Mouse (Mus musculus) right cerebral cortex, postnatal 10 days (tissue): ENCODE data around the gene Trnt1.

ENCODE experiments used
- DNase-seq, 2 experiments: peaks; one replicate each; pipeline ENCODE4 v3.0.0; 2021; ENCODE audit warnings: low spot score in 2 of 2

Trnt1 gene

GRCm38 (mm10) chr6:106768640-106769289, at the start of gene Trnt1:
Gene Trnt1 (plus strand): TSS chr6:106769120.
- DNase-seq = peak; percentile 99

DNA sequence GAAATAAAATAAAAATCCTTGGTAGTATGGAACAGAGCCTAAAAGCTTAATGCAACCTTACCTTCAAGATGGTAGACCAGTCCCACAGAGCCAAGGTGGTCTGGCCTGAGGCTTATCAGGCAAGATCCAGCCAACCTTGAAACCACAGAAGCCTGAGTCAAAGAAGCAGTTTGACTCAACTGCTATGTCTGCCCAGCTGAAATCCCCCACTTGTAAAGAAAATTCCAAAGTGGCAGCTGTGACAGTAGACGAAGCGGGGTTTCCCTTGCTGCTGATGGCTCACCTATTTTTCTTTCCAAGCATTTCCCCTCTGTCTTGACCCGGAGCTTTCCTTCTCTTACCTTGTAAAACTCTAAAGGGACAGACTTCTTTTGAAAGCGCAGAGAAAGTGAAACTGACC, 43.3 kb upstream of the Trnt1 start:
- DNase-seq = no peak

DNA sequence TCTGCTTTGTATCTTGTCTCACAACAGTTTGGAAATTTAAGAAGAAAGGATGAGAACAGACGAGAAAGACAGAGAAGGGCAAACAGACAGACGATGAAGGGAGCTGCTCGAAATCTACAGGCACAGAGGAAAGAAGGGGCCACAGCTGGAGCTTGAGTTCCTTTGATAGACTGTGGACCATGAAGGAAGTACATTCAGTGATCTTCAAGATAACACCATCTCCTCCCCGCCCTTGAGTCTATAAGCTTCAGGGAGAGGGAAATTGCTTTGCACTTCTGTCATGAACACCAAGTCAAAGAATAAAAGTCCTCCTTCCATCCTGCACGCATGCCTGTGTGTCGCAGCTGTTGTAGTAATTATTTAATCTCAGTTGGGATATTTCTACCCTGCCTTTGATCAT, 42.8 kb upstream of the Trnt1 start:
- DNase-seq = no peak

DNA sequence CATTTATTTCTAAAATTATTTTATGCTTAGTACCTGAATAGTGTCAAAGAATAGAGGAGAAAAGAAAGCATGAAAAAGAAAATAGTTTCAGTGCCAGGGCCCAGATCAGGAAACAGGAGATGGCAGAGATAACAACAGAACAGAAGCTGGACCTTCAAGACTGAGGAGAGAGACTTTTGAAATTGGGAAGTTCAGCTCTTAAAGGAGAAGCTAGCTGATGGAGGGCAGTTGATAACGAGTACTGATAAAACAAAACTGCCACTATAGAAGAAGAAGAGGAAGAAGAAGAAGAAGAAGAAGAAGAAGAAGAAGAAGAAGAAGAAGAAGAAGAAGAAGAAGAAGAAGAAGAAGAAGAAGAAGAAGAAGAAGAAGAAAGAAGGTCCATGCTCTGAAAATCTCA, 41.2 kb upstream of the Trnt1 start:
- DNase-seq = no peak

- no peak for DNase-seq
Observed at GRCm38 (mm10) chr6:106729682-106730314, 39.1 kb upstream of the Trnt1 start.

DNA sequence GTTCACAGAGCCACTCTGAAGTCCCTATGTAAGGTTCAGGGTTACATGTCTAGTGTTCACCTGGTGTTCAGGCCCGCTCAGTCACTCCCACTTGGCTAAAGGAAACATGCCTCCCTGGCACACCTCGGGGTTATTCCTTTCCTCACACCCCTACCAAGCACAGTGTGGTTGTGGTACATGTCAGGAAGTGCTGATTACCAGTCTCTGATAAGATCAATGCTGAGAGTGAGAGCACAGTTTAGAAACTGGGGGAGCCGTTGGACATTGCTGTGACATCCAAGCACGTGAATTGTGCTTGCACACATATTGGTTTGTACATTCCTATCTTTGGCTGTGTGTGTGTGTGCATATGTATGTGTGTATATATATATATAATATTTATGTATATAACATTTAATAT, 36.4 kb upstream of the Trnt1 start:
- DNase-seq = no peak

GRCm38 (mm10) chr6:106738229-106738628, 30.7 kb upstream of the Trnt1 start:
- DNase-seq = no peak

GRCm38 (mm10) chr6:106740244-106740825, 28.6 kb upstream of the Trnt1 start:
- no peak for DNase-seq

DNA sequence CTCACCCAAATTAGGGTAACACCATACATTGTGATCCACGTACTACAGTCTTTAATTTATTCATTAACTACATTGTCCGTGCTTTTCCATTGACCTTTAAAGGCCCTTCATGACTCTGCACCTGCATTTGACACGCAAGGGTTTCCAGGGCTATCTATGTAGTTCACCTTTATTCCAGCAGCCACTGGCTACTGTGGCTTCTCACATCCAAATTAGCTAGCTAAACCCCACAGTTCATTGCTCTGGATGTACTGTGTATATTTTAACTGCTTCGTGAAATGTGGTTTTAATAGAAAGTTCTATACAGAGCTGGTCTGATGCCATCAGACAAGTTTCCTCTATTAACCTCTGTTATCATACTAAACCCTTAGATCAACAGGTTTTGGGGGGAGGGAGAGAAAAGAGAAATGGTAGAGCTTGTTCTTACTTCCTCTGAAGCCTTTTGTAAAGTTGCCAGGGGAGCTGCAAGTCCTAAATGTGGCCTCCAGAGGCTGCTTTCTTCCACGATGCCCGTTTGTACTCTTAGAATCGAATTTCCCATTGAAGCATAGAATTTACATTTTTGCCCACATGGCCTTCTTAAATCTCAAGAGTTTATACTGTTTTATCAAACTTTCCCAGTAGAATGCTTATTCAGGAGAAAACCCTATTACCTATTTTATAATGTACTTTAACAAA, 25.2 kb upstream of the Trnt1 start:
- no peak for DNase-seq

GRCm38 (mm10) chr6:106745673-106746394, 23.1 kb upstream of the Trnt1 start:
- no peak for DNase-seq

- DNase-seq = no peak
Observed at GRCm38 (mm10) chr6:106747251-106747650, 21.7 kb upstream of the Trnt1 start.

DNA sequence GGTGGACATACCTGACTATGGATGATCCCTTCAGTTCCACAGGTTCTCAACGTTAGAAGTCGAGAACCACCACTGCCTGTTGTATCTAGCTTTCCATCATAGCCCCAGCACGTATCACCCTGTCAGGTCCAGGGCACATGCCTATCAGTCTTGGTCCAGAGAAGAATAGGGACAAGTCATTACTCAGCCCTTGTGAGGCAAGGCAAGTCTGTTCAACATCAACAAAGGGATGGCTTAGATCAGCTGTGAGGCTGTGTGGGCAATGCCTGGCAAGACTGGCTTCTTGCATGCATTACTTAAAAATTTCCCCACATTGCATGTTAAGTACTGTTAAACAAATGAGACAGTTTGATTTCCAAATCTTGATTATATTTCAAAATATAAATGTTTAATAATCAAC, 21.1 kb upstream of the Trnt1 start:
- DNase-seq = no peak

DNA sequence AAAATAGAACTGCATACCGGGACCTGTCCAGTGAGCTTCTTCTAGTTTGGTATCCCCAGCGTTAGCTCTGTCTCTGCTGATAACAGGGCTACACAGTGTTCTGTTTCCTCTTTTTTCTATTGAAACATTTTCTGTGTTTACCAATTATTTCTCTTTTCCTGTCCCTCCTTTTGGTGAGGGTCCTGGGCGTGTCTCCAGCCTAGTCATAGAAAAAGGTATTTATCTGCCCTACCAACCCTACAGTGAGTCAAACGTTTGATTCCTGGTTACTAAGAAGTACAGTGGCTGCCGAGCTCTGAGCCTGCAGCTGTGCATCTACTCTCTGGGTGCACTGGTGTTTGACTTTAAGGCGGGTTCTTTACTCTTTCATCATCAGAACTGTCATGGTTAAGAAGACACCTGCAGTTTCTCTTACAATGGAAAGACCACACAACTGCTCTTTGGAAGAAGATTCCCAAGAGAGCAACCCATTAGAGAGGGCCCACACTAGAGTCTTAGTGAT, 20.0 kb upstream of the Trnt1 start, which contains the start of gene Il5ra:
Gene Il5ra (minus strand): TSS at position 151 of the 502 bp plus-strand sequence.
- DNase-seq = no peak

DNA sequence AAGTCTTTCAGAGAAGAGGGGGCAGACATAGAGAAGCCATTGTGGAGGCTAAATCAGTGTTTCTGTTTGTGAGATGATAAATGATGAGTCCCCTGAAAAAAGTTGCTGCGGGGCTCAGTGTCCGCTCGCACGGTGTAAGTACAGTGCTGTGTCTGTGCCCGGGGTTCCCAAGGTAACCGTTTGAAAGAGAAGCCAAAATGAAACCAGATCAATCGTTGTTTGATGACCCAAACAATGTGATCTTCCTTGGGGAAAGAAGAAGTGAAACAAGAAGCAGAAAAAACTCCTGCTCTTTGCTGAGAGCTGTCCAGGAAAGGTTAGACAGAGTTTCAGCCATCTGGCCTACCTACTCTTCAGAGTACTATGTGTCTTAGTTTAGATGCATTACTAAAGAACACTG, 18.6 kb upstream of the Trnt1 start:
- no peak for DNase-seq

- DNase-seq = no peak
Observed at GRCm38 (mm10) chr6:106758299-106758698, 10.6 kb upstream of the Trnt1 start.

DNA sequence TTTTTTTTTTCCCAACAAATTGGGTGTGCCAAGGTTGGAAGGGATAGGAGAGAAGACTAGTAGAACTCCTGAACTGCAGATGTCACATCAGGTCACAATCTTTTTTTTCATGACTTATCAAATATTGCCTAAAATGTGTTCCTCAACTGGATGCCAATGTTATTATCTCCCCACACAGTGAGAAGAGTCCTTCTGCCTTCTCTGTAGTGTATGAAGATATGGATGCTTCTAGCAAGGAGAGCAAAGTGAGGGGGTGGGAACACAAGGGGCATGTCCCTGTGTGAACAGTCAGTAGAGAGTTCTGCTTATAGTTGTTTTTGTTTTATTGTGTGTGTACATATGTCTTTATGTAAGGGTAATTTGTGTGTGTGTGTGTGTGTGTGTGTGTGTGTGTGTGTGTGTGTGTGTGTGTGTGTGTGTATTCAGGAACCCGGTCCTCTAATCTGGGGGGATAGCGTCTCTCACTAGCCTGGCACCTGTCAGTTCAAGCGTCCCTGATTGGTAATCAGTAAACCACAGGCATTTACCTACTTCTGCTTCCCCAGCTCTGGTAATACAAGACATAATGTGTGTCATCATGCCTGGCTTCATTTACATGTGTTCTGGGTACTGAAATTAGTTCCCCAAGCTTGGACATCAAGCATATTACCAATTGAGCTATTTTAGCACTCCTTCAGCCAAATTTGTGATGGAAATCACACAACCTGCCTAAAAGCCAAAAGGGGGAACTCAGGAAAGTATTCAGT, 8.3 kb upstream of the Trnt1 start:
- no peak for DNase-seq

DNA sequence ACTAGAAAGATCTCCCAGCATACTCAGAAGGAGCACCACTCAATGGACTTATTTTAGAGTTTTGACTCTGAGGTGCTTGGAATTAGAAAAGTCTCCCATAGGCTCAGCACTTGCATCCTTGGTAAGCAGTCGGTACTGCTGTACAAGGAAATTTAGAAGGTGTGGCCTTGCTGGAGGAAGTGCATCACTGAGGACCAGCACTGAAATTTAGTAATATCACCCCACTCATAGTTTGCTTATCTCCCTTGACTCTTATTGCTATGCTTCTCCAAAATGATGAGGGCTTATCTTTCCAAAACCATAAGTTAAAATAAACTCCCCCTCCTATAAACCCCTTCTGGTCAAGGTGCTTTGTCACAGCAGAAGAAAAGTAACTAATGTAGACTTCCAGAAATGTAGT, 7.4 kb upstream of the Trnt1 start:
- no peak for DNase-seq

DNA sequence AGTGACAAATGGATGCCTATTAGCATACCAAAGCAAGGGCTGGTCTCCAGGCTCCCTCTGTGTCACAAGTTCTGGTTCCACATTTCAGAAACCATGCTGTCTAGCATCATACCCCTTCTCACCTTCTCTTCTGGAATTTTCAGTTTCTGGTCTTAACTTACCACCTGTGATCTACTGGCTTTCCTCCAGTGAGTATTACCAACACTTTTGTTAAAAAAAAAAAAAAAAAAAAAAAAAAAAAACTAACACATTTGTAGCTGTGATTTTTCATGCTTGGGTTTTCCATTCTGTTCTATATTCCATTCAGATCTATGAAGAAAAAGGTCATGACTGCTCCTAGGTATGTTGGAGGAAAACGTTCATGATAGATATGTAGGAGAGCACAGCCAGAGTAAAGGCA, 3.0 kb upstream of the Trnt1 start:
- no peak for DNase-seq

DNA sequence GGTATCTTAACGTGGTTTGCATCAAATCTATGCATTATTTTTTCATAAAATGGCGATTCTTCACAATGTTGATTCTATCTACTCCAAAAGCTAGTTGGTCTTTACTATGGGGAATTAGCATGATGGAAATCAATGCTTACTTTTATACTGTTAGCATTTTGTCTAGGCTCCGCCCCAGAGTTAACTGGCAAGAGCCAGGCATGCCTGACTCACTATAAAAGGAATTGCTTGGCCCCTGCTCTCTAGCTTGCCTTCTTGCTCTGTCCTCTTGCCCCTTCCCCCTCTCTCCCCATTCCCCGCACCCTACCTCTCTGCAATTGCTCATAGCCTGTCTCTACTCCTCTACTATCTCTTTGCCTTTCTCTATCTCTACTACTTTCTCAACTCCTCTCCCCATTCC, 2.1 kb upstream of the Trnt1 start:
- DNase-seq = no peak

DNA sequence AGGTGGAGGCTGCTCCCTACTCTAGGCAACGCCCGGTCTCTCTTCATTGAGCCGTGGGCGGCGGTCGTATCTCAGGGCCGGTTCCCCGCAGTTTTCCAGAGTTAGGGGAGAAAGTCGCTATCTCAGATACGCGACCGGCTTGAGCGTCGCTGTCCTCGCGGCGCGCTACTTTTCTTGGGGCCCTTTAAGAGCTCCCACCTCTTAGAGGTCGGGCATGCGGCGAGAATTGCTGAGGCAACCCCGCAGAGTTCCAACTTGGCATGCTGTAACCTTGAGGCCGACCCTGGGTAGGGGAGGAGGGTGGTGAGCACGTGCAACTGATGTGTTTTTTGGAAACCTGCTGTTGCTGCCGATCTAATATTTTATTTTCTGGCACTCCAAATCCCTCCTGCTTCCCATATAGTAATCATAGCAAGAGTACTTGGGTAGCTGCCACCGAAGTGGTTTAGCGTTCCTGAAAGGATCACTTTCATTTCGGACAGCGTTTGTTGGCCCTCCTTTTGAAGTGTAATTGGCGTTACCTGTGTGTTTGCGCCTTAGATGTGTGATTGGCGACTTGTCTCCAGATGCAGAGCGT, 458 bp downstream of the Trnt1 start:
- DNase-seq = no peak

DNA sequence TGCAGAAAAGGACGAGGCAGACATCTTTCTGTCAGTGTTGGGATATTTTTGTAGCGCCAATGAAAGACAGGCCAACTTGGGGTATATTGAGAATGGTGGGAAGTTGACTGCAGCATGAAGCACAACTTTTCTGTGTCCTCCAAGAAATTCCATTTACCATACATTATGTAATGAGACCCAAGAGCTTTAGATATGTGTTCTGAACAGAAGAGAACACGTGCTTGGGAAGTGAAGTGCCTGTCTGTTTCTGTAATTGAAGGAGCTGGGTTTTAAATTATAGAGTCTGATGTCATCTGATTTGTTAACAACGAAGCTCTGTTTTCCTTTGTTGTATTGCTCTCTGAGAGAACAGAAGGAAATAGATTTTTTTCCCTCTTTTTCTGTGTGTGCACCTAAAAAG, 1.1 kb downstream of the Trnt1 start:
- DNase-seq = no peak
